Mouse (Mus musculus) ES-CJ7 (cell line): ENCODE results near the gene Large1.
A peak's percentile ranks its signal among the peaks of the same experiment; 100 is the strongest.
"Not testable (repeated sequence)": the region's sequence is repeated elsewhere in the genome, so short reads cannot be mapped to it uniquely, and the experiment has no call there.

Source experiments
- DNase-seq: peaks from one replicate; pipeline ENCODE4 v3.0.0; 2011; ENCODE audit warnings: low read depth, low spot score

Large1 gene

GRCm38 (mm10) chr8:73353108-73353793 is at the start of gene Large1:
Large1 (minus strand) TSS chr8:73353540.
- DNase-seq = peak; percentile 98

- DNase-seq = no peak
Observed at GRCm38 (mm10) chr8:73400343-73400742, 47.0 kb upstream of the Large1 start.

GRCm38 (mm10) chr8:73373001-73373400 is 19.7 kb upstream of the Large1 start:
- DNase-seq = not testable (repeated sequence)

- peak; percentile 77 for DNase-seq
Observed at GRCm38 (mm10) chr8:73355979-73356378, 2.6 kb upstream of the Large1 start.

- DNase-seq = peak; percentile 74
Observed at GRCm38 (mm10) chr8:73354201-73354881, 1.0 kb upstream of the Large1 start.

GRCm38 (mm10) chr8:73353794-73354179 is 447 bp upstream of the Large1 start:
- DNase-seq = no peak

- DNase-seq = peak; percentile 46
Observed at GRCm38 (mm10) chr8:73352301-73353107, 836 bp downstream of the Large1 start.

- peak; percentile 75 for DNase-seq
Observed at GRCm38 (mm10) chr8:73350366-73350765, 3.0 kb downstream of the Large1 start.

- no peak for DNase-seq
Observed at GRCm38 (mm10) chr8:73342761-73343395, 10.5 kb downstream of the Large1 start.

- DNase-seq = peak; percentile 80
Observed at GRCm38 (mm10) chr8:73336845-73337244, 16.5 kb downstream of the Large1 start.

GRCm38 (mm10) chr8:73329131-73329530 is 24.2 kb downstream of the Large1 start:
- DNase-seq = no peak

GRCm38 (mm10) chr8:73328056-73328455 is 25.3 kb downstream of the Large1 start:
- DNase-seq = no peak

- no peak for DNase-seq
Observed at GRCm38 (mm10) chr8:73324667-73325066, 28.7 kb downstream of the Large1 start.

- no peak for DNase-seq
Observed at GRCm38 (mm10) chr8:73323591-73323990, 29.7 kb downstream of the Large1 start.

- DNase-seq = not testable (repeated sequence)
Observed at GRCm38 (mm10) chr8:73319500-73319899, 33.8 kb downstream of the Large1 start.

GRCm38 (mm10) chr8:73313911-73314310 is 39.4 kb downstream of the Large1 start:
- DNase-seq = no peak

GRCm38 (mm10) chr8:73312714-73313607 is 40.4 kb downstream of the Large1 start:
- DNase-seq = no peak

- no peak for DNase-seq
Observed at GRCm38 (mm10) chr8:73310471-73310870, 42.9 kb downstream of the Large1 start.

GRCm38 (mm10) chr8:73310036-73310435 is 43.3 kb downstream of the Large1 start:
- DNase-seq = no peak

GRCm38 (mm10) chr8:73303907-73304306 is 49.4 kb downstream of the Large1 start:
- no peak for DNase-seq

- no peak for DNase-seq
Observed at GRCm38 (mm10) chr8:73302947-73303346, 50.4 kb downstream of the Large1 start.
